Mouse (Mus musculus): Measurements from ENCODE around the gene Cnmd.

Cnmd gene

GRCm38 (mm10) chr14:79588534-79588951 is 73.4 kb downstream of the Cnmd start:
- in situ Hi-C loops (cut with MboI; ENCODE audit: low pct_unique_long_range_greater_than_20kb in 1 of 2, low sequenced_read_pairs in 2 of 2, unreplicated experiment in 1 of 2): no loop called here

DNA sequence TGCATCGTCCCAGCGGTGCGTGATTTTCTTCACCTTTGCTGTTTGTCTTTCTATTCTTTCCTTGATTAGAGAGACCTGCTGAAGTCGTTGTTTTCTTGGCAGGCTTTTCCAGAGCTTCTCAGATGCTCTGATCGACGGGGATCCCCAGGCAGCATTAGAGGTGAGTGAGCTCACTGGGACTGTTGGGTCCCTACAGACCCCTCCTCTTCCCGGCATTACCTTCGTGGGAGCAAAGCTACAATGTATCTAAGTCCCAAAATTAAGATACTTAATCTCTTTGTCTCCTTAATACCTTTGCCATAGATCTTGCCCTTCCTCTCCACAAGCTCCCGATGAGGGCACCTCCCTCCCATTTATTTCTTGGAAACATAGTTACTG is 74.1 kb downstream of the Cnmd start:
- in situ Hi-C loops (cut with MboI; ENCODE audit: low pct_unique_long_range_greater_than_20kb in 1 of 2, low sequenced_read_pairs in 2 of 2, unreplicated experiment in 1 of 2): no loop called here

Measured in mouse embryonic stem cell (cell line).